Mouse (Mus musculus) small intestine, adult 2 months (tissue): ENCODE data around the gene Kctd5.

ENCODE experiments used
- CTCF ChIP-seq: fragments of 200-500 bp; IDR thresholded peaks from 2 replicates; pipeline ENCODE4 v1.5.1; 2012; ENCODE audit warnings: low read depth, mild to moderate bottlenecking, control low read depth, inconsistent platforms, low read length, moderate library complexity, mixed read lengths; ENCODE audit not compliant: insufficient replicate concordance, insufficient read length; ENCODE audit errors: extremely low read depth
- POLR2A ChIP-seq: fragments of 200-500 bp; IDR thresholded peaks from 2 replicates; pipeline ENCODE4 v1.6.1; 2012; ENCODE audit warnings: low read depth, mild to moderate bottlenecking, control low read depth, inconsistent platforms, low read length, moderate library complexity

GRCm38 (mm10) chr17:24068271-24068670 is 5.0 kb downstream of the Kctd5 start:
- no peak for TF ChIP-seq CTCF
- TF ChIP-seq POLR2A = no peak
